Mouse (Mus musculus) common myeloid progenitor, adult 5-6 weeks (primary cell): Measurements from ENCODE around the gene Rbbp9. TPM values are rescaled to one million over a fixed set of nuclear protein-coding genes. Genes with fewer than 3 reads are reported as not detected.
A peak's percentile ranks its signal among the peaks of the same experiment; 100 is the strongest.
"Not testable (repeated sequence)": the region's sequence is repeated elsewhere in the genome, so short reads cannot be mapped to it uniquely, and the experiment has no call there.

Source experiments
- ATAC-seq: replicated peaks from 2 replicates; pipeline ENCODE4 v1.8.0; 2016; ENCODE audit warnings: low read depth, mild to moderate bottlenecking, moderate TSS enrichment, inconsistent platforms; ENCODE audit not compliant: poor library complexity, severe bottlenecking
- total RNA-seq: library from RNA; stranded (forward); fragments of 200-1000, 187-1606 nt; gene quantifications from 2 replicates; pipeline ENCODE4 v1.2.3, GENCODE M21; 2017

Rbbp9 gene
- total RNA-seq: 11.2 and 13.0 TPM in 2 replicates

- peak; percentile 90 for ATAC-seq
Observed at GRCm38 (mm10) chr2:144550529-144550928, at the start of gene Rbbp9. TSS of gene Rbbp9 (minus strand) at chr2:144550869.

DNA sequence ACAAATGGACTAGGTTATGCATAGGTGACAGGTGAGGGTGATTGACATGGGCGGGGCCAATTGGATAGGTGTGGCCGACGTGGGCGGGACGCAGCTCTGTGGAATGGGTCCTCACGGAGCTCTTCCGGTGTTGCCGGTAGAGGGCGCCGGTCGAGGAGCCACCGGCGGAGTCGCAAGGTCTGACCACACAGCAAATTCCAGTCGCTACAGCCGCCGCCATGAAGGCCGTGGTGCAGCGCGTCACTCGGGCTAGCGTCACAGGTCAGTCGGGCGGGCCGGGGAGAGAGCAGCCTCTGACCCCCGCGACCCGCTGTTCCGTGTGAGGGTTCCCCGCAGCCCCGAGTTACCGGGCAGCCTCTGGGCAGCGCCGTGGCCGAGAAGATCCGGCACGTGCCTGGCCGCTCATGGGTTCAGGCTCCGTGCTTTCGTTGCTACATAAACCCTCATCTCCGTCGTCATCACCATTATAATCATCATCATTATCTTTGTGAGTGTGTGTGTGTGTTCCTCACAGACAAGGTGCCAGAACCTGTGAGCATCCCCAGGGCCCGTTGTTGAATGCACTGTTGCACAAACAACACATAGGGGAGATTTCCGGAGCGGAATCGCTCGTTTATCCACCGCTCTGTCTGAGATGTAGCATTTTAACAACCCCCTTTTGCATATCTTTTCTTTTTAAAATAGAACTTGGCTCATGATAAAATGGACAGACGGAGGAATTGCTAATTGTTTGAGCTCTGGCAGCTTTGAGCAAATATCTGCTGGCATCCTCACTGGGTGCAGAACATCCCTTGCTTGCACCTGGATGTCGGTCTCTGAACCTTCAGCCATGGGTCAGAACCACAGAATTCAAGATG, 49.4 kb upstream of the Rbbp9 start, which contains the start of gene Dtd1:
Dtd1 (plus strand) TSS at position 67 of the 857 bp plus-strand sequence.
- ATAC-seq: peak; percentile 99

DNA sequence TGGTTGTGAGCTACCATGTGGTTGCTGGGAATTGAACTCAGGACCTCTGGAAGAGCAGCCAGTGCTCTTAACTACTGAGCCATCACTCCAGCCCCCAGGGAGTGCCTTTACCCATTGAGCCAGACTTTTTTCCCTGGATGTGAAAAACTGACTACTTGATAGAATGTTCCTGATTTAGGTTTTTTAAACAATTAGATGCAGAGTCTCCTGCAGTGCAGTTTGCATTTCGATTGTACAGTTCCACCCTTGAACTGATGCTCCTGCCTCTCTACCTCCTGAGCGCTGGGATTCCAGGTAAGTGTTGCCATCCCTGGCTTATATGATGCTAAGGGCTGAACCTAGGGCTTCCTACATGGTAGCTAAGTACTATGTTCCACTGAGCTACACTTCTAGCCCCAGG, 47.3 kb upstream of the Rbbp9 start:
- ATAC-seq: no peak

DNA sequence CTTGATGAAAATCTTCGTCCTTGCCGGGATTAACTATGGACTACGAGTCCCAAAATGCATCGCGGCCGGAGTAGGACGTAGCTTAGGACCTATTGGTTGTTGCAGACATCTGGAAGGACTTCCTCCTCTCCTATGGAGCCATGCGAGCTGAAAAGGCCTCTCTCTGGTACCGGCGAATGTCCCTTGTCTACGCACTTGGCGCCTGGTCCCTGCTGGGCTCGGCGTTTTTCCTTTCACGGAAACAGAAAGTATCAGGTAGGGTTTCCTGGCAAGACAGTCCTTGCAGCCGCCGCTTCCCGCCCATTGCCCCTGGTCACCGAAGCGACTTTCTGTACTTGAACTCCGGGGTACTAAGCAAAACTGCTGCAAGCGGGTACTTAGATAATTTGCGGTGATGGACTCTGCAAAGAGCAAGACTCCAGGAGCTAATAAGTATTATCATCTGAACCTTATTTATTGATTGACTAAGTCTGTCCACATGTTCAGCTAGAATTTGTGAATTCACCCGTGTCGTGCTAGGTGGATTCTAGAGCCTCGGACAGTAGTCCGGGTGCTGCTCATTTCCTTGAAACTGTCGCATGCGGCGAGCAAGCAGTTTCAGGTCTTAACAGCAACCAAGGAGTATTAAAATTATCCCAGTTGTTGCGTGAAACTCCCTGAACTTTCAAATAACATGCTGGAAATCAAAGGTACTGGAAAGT, 43.4 kb upstream of the Rbbp9 start, which contains the start of gene Smim26:
Smim26 (plus strand) TSS at position 104 of the 701 bp plus-strand sequence.
- peak; percentile 99 for ATAC-seq

- ATAC-seq: not testable (repeated sequence)
Observed at GRCm38 (mm10) chr2:144593036-144593435, 42.4 kb upstream of the Rbbp9 start.

DNA sequence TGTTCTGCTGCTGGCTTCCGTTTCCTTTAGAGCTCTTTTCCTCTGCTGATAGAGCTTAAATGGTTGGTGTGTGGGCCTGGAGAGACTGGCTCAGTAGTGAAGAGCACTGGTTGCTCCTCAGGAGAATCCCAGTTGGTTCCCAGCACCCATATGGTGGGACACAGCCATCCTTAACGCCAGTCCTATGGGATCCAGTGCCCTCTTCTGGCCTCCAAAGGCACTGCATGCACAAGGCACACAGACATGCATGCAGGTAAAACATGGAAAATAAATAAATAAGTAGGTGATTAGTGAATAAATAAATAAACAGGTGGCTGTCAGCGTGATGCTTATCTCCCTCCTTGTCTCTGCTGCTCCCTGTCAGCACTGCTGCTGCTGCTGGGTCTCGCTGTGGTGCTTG, 38.1 kb upstream of the Rbbp9 start:
- ATAC-seq: 0 out of 2 replicates have a peak, but pooled peaks have one; percentile 50

DNA sequence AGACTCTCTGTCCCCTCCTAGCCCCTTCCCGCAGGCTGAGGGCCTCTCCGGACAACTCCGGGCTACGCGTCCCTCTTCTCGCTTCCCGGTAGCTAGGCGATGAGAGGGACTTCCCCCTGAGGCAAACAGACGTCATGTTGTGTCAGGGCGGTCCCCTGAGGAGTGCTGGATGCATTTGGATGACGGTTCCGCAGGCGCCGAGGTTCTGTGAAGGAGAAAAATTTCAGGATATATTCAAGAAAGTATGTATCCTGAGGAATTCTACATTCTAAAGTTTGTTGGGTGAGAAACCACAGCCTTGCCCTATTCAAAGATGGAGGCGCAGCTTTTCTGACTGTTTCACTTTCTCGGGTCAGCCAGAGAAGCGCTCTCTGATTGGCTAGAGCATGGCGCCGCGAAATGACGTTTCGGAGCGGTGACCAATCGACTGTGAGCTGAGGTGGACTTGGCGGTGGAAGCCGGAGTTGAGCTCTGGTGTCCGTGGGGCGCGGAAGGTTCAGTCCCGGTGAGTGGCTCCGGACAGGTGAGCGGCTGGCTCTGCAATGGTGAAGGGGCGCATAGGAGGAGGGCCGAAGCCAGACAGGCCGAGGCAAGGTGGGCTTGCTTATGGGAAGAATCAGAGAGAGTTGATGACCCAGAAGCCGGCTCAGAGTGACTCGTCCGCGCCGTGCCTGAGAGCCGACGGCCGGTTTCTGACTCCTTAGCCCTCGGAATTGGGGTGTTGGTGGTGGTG, 5.3 kb upstream of the Rbbp9 start, which contains the start of gene Sec23b:
Sec23b (plus strand) TSS at position 410 of the 733 bp plus-strand sequence.
- ATAC-seq: peak; percentile 96

- ATAC-seq: peak; percentile 24
Observed at GRCm38 (mm10) chr2:144555286-144555819, 4.7 kb upstream of the Rbbp9 start.

- ATAC-seq: no peak
Observed at GRCm38 (mm10) chr2:144553905-144554304, 3.2 kb upstream of the Rbbp9 start.

DNA sequence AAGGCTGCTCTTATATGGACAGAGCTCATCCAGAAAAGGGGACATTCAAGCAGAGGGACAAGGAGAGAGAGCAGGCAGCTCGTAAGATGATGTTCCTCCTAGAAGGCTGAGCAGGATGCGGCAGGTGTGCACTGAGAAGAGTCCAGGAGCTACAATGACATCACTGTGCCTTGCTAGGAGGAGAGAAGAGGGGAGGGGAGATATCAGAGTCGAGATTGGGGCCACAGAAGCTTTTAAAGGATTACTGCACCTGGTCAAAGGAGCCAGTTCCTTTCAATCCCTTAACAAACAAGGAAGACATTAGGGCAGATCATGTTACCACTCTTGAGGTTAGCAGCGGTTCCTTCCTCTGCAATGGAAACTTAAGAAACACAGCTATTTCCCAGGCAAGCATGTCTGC, 3.1 kb downstream of the Rbbp9 start:
- ATAC-seq: no peak

DNA sequence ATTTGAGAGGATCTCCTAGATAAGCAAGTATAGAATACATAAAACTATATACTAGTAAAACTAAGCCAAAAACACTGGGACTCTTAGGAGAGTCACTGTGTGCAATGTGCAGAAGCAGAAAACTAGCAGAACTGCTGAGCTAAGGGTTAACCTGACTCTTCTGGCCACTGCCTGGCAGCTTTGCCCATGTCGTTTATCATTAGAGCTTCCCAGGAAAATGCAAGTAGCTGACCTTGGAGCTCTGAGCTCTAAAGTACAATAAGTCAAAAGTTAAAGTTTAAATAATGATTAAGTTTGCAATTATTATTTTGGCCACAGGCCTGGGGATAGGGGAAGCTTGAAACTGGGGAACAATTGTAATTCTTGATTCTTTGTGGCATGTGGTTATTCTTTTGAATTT, 5.2 kb downstream of the Rbbp9 start:
- ATAC-seq: no peak

DNA sequence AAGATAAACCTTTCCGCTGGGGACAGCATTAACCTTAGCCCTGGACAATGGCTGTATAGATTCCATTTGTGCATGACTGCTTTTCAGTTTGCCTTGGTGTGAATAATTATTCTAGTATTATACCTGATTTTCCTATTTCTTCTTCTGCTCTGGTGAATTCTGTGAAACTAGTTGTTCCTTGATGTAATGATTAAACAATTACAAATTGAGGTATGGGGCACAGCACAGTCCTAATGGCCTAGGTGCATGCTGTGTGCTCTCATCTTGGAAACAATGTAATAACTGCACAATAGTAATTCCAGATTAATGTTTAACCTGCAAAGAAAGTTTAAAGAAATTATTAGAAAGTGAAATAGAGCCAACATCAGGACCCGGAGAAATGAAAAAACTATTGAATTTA, 5.6 kb downstream of the Rbbp9 start:
- no peak for ATAC-seq

GRCm38 (mm10) chr2:144544630-144545029, 6.0 kb downstream of the Rbbp9 start:
- no peak for ATAC-seq

DNA sequence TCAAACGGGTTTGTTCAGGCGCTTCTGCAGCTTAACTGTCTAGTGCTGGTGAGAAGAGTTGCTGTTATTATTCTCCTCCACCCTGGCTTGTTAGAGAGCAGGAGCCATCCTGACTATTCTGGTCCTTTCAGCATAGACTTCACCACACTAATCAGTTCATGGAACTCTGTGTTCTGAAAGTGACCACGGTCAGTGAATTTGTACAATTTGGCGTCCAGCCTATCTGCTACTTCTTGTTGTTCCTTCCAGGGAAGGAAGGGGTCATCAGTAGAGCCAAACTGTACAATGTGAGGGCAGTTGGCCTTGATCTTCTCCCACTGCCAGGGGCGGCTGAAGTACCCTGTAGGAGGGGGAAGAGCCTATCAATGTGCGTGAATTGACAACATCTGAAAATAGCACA, 7.0 kb downstream of the Rbbp9 start:
- ATAC-seq: no peak

DNA sequence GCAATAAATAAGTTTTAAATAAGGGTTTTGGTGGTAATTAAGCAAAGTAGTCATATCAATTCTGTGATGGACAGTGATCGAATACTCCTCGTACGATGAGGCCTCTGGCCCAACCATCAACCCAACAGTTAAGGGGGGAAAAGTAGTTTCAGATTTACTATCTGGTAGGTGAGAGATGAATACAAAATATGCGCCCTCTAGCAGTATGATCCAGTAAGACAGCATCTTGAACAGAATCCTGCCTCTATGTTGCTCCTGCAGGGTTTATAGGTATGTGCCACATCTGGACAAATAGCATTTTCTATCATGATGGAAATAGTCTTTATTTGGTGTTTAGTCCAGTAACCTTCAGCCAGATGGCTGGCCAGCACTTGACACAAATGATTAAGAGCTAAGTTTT, 9.4 kb downstream of the Rbbp9 start:
- ATAC-seq: peak; percentile 54; the same call in 1 of the 2 replicates

DNA sequence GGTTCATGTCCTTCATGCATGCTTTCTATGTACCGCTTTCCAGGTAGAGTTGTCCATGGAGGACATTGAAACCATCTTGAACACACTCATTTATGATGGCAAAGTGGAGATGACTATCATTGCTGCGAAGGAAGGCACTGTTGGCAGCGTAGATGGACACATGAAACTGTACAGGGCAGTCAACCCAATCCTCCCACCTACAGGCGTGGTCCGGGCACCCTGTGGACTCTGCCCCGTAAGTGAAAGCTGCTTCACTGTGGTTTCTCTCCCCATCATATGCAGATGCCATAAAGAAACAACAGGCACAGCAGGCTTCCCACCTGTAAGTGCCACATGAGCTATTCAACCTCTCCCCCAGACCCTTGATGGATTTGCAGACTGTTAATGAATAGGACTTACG, 13.5 kb downstream of the Rbbp9 start:
- no peak for ATAC-seq

DNA sequence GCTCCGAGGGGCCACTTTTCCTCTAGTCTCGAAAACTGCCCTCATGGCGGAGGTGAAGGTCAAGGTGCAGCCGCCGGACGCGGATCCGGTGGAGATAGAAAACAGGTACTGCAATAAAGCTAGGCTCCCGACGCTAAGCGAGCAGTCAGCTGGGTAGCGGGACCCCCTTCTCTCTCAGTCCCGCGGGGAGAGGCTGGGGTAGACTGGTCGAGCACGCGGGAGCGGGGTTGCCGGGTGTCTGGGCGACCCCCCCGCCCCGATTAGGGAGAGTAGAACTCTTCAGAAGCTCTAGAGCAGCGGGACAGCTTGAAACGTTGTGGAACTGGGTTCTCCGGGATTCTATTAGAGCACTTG, 22.9 kb downstream of the Rbbp9 start:
- ATAC-seq: peak; percentile 30; the same call in 1 of the 2 replicates

GRCm38 (mm10) chr2:144526981-144527820, 23.5 kb downstream of the Rbbp9 start, which contains the start of the genes Dzank1 and Polr3f:
TSS of gene Dzank1 (minus strand) at chr2:144527414.
TSS of gene Polr3f (plus strand) at chr2:144527718.
- peak; percentile 96 for ATAC-seq

DNA sequence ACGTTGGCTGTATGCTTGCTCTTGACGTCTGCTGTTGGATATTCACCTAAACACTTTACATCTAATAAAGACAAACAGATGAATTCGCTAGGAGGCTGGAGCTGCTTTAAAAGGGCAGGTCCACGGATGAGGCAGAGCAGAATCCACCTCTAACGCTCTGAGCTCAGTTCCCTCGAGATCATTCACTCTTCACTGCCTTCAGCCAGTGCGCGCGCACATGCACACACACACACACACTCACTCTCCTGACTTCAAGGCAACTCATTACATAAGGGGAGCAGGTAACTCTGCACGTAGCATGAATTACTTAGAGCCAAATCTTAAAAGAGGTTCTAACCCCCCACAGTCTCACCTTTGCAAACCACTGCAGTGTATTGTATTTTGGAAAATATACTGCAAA, 24.8 kb downstream of the Rbbp9 start:
- ATAC-seq: no peak
